Mouse (Mus musculus) myocyte (in vitro differentiated cells): ENCODE measurements at regions not wholly inside any gene's neighbourhood (a gene's known extent, or its start where the extent isn't known, plus 50 kb on each side); places are given as distances from the start of the nearest gene placed in this dataset.
A peak's percentile ranks its signal among the peaks of the same experiment; 100 is the strongest.

ENCODE experiments used
- H3K27me3 ChIP-seq: one replicate; pipeline ENCODE4 v1.6.1; 2011; ENCODE audit not compliant: control insufficient read depth, insufficient read depth, insufficient read length
- H3K36me3 ChIP-seq: one replicate; pipeline ENCODE4 v1.6.1; 2011; ENCODE audit not compliant: control insufficient read depth, insufficient read depth
- H3K4me2 ChIP-seq: one replicate; pipeline ENCODE4 v1.6.1; 2011; ENCODE audit warnings: low read depth, control low read depth
- H3K4me3 ChIP-seq: one replicate; pipeline ENCODE4 v1.5.1; 2011; ENCODE audit warnings: mild to moderate bottlenecking, control low read depth, moderate library complexity
- H3K79me2 ChIP-seq: one replicate; pipeline ENCODE4 v1.6.1; 2011; ENCODE audit not compliant: control insufficient read depth, insufficient read depth
- H3ac ChIP-seq: one replicate; pipeline ENCODE4 v1.6.1; 2011; ENCODE audit not compliant: control insufficient read depth, insufficient read length
- CEBPB ChIP-seq: IDR thresholded peaks from 2 replicates; pipeline ENCODE4 v1.6.1; 2011; ENCODE audit warnings: mild to moderate bottlenecking, moderate library complexity; ENCODE audit not compliant: poor library complexity, insufficient read depth, severe bottlenecking
- E2F4 ChIP-seq: IDR thresholded peaks from one replicate; pipeline ENCODE4 v1.6.1; 2011; ENCODE audit warnings: mild to moderate bottlenecking, control low read depth, moderate library complexity; ENCODE audit not compliant: insufficient read depth
- MAX ChIP-seq: IDR thresholded peaks from one replicate; pipeline ENCODE4 v1.6.1; 2011; ENCODE audit warnings: low read depth, mild to moderate bottlenecking, control low read depth
- MYOD1 ChIP-seq, 3 experiments: IDR thresholded peaks; one replicate each; pipeline ENCODE4 v1.6.1; 2011; ENCODE audit warnings: control low read depth in 2 of 3, low read depth in 2 of 3, mild to moderate bottlenecking in 2 of 3, moderate library complexity in 1 of 3; ENCODE audit not compliant: insufficient read length in 2 of 3, control insufficient read depth in 1 of 3
- MYOG ChIP-seq, 3 experiments: IDR thresholded peaks; one replicate each; pipeline ENCODE4 v1.6.1; 2011; ENCODE audit warnings: control low read depth in 2 of 3, low read depth in 2 of 3, mild to moderate bottlenecking in 2 of 3; ENCODE audit not compliant: insufficient read length in 2 of 3, control insufficient read depth in 1 of 3, insufficient read depth in 1 of 3
- POLR2A ChIP-seq: IDR thresholded peaks from one replicate; pipeline ENCODE4 v1.6.1; 2011; ENCODE audit warnings: low read depth, mild to moderate bottlenecking, control low read depth, moderate library complexity; ENCODE audit not compliant: insufficient read length
- POLR2AphosphoS2 ChIP-seq: IDR thresholded peaks from one replicate; pipeline ENCODE4 v1.6.1; 2011; ENCODE audit warnings: low read depth, control low read depth; ENCODE audit not compliant: insufficient read length
- REST ChIP-seq: IDR thresholded peaks from one replicate; pipeline ENCODE4 v1.6.1; 2011; ENCODE audit warnings: mild to moderate bottlenecking, control low read depth, moderate library complexity; ENCODE audit not compliant: insufficient read depth, insufficient read length
- SRF ChIP-seq: IDR thresholded peaks from one replicate; pipeline ENCODE4 v1.6.1; 2011; ENCODE audit warnings: low read depth; ENCODE audit not compliant: control insufficient read depth, insufficient read length
- TCF12 ChIP-seq: IDR thresholded peaks from one replicate; pipeline ENCODE4 v1.6.1; 2011; ENCODE audit warnings: mild to moderate bottlenecking, control low read depth; ENCODE audit not compliant: poor library complexity, insufficient read depth, severe bottlenecking
- TCF3 ChIP-seq: IDR thresholded peaks from one replicate; pipeline ENCODE4 v1.6.1; 2011; ENCODE audit warnings: low read depth, control low read depth; ENCODE audit not compliant: insufficient read length
- USF1 ChIP-seq: IDR thresholded peaks from one replicate; pipeline ENCODE4 v1.6.1; 2011; ENCODE audit warnings: low read depth, mild to moderate bottlenecking, control low read depth, moderate library complexity

DNA sequence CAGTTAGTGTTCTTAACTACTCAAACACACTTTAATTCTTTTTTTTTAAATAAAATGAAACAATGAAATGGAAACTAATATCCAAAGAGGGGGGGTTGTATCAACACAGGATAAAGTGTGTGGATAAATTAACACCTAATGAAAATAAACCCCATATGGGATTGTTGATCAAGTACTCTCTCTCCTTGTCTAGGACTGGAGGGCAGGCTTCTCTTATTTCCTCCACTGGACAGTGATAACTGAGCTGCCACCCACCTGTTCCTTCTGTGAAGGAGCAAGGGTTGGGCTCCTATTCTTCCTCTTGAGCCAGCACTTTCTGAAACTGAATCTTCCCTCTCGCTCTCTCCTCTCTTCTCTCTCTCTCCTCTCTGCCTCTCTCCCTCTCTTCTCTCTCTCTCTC lies 716.5 kb downstream of the Epm2a start:
- H3K36me3 ChIP-seq: no peaks in the 10 kb centered on the region
- TF ChIP-seq MYOD1 (IDR thresholded peaks at IDR 0.05; ENCODE audit: control insufficient read depth in 1 of 3, insufficient read length in 2 of 3, low read depth in 2 of 3) (peak in 1 of 3 experiments; percentile 11), SRF (no peak)
- H3K27me3 ChIP-seq: no peaks in the 10 kb centered on the region
- no peak overlapping the region for H3K4me3 ChIP-seq
- H3K79me2 ChIP-seq: no peaks in the 10 kb centered on the region
- no peak overlapping the region for H3ac ChIP-seq
- H3K4me2 ChIP-seq: no peak overlapping the region

DNA sequence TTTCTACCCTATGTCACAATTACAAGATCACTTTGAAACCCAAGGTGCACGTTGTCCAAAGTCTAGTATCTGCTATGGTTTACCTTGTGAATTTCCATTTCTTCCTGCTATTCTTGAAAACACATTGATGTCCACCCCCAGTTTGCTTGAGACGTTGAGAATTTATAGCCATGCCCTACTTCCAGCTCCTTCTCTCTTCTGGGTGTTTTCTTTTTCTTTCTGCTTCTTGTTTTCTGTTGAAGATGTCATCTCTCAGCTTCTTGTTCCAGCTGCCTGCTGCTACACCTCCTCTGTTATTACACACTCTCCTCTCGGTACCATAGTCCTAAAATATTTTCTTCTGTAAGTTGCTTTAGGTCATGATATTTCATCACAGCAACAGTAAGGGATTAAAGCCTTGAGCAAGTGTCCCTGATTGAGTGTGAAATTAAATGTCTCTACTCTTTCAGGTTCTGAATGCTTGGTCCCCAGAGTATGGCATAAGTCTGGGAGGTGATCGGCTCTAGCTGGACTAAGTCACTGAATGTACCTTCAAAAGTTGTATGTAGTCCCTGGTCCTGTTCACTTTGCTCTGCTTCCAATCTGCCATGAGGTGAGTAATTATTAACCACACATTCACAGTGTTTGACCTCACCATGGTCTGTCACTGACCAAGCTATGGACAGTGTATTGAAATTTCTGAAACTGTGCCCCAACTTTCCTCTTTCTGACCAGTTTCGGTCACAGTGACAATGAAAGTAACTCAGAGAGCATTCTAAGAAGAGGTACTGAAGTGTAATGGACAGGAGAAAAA lies 718.1 kb downstream of the Epm2a start:
- TF ChIP-seq POLR2AphosphoS2 (no peak), USF1 (no peak), POLR2A (no peak), CEBPB (no peak), REST (no peak), SRF (no peak), MAX (no peak)
- no peak overlapping the region for H3K4me2 ChIP-seq
- no peak overlapping the region for H3K4me3 ChIP-seq
- H3K79me2 ChIP-seq: no peaks in the 10 kb centered on the region
- H3ac ChIP-seq: no peak overlapping the region
- H3K36me3 ChIP-seq: no peaks in the 10 kb centered on the region
- no peaks in the 10 kb centered on the region for H3K27me3 ChIP-seq

DNA sequence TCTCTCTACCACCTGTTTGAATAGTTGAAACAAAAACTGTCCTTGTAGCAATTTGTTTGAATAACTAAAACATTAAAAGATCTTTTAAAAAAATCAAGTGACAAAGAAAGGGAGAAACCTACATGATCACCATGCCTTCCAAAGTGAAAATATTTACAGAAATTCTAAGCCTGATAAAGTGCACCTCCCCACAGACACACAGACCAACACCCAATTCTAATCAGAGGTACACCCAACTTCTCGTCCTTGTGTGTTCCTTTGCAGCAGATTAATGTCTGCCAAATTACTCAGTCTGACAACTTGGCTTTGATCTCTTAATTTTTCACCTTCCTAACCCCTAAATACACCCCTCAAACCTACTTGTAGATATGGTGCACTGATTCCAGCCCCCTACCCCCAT lies 719.1 kb downstream of the Epm2a start:
- Histone ChIP-seq H3K79me2 (no peaks in the 10 kb centered on the region), H3ac (no peak overlapping the region), H3K27me3 (no peaks in the 10 kb centered on the region), H3K4me2 (no peak overlapping the region), H3K4me3 (no peak overlapping the region), H3K36me3 (no peaks in the 10 kb centered on the region)
- TF ChIP-seq SRF (no peak), E2F4 (no peak), POLR2A (no peak), TCF12 (no peak), MYOD1 (IDR thresholded peaks at IDR 0.05; ENCODE audit: control insufficient read depth in 1 of 3, insufficient read length in 2 of 3, low read depth in 2 of 3) (no peak), MYOG (IDR thresholded peaks at IDR 0.05; ENCODE audit: control insufficient read depth in 1 of 3, insufficient read depth in 1 of 3, insufficient read length in 2 of 3, low read depth in 2 of 3) (no peak)

DNA sequence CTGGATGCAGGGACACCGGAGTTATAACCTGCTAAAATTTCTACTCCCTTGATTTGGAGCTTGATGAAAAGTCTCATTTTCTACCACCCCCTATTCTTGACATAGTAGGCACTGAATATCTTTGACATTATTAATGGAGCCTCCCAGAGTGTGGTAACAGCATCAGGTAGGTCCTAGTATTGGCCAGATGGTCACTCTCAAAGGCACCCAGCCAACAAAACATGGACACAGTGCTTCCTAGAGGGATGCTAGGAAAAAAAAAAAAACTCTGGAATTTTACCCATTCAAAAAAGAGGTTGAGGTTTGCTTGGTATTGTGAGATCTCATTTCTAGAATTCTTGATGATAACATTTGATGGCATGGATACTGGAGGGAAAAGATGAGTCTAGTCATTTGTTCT lies 740.8 kb downstream of the Epm2a start:
- no peak overlapping the region for H3K4me2 ChIP-seq
- no peak overlapping the region for H3K4me3 ChIP-seq
- H3K27me3 ChIP-seq: no peaks in the 10 kb centered on the region
- H3K36me3 ChIP-seq: no peaks in the 10 kb centered on the region
- no peaks in the 10 kb centered on the region for H3K79me2 ChIP-seq
- H3ac ChIP-seq: no peak overlapping the region
- TF ChIP-seq CEBPB (no peak), MYOD1 (IDR thresholded peaks at IDR 0.05; ENCODE audit: control insufficient read depth in 1 of 3, insufficient read length in 2 of 3, low read depth in 2 of 3) (no peak), MAX (no peak), E2F4 (no peak), USF1 (no peak), POLR2A (no peak), MYOG (IDR thresholded peaks at IDR 0.05; ENCODE audit: control insufficient read depth in 1 of 3, insufficient read depth in 1 of 3, insufficient read length in 2 of 3, low read depth in 2 of 3) (no peak), SRF (no peak), TCF3 (no peak), REST (no peak), TCF12 (no peak), POLR2AphosphoS2 (no peak)

DNA sequence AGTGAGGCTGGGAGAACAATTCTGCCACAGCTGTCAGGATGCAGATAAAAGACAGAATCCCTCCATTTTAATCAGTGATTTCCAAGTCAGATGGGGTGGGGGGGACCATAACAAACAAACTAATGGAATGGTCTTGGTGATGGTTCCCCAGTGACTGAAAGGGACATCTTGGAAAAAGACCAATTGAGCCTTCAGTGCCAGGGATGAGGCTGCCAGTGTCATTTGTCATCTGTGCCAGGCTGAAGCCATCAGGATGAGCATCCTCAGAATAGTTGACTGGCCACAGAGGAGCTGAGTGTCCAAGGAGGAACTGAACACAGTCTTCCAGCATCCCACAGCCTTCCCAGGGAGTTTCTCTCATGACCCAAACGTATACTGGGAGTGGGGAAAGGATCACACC lies 749.3 kb downstream of the Epm2a start:
- H3K36me3 ChIP-seq: no peaks in the 10 kb centered on the region
- H3ac ChIP-seq: no peak overlapping the region
- H3K4me2 ChIP-seq: no peak overlapping the region
- no peaks in the 10 kb centered on the region for H3K79me2 ChIP-seq
- no peak overlapping the region for H3K4me3 ChIP-seq
- no peaks in the 10 kb centered on the region for H3K27me3 ChIP-seq
- TF ChIP-seq REST: no peak
- TF ChIP-seq USF1: no peak
- no peak for TF ChIP-seq SRF
- no peak for TF ChIP-seq TCF12
- TF ChIP-seq CEBPB: no peak
- TF ChIP-seq MAX: no peak
- TF ChIP-seq MYOG (IDR thresholded peaks at IDR 0.05; ENCODE audit: control insufficient read depth in 1 of 3, insufficient read depth in 1 of 3, insufficient read length in 2 of 3, low read depth in 2 of 3): no peak
- TF ChIP-seq POLR2A: no peak
- no peak for TF ChIP-seq MYOD1 (IDR thresholded peaks at IDR 0.05; ENCODE audit: control insufficient read depth in 1 of 3, insufficient read length in 2 of 3, low read depth in 2 of 3)
- no peak for TF ChIP-seq TCF3
- TF ChIP-seq POLR2AphosphoS2: no peak
- no peak for TF ChIP-seq E2F4
